Mouse (Mus musculus) brain, embryonic 14.5 days (tissue): ENCODE results near the gene 9130204L05Rik.

ENCODE experiments used
- CTCF ChIP-seq: fragments of 200-500 bp; IDR thresholded peaks from 2 replicates; pipeline ENCODE4 v1.5.1; 2012; ENCODE audit warnings: inconsistent platforms, mild to moderate bottlenecking, moderate library complexity, borderline replicate concordance; ENCODE audit not compliant: insufficient read depth, insufficient read length; ENCODE audit errors: extremely low read depth
- POLR2A ChIP-seq: fragments of 200-500 bp; IDR thresholded peaks from 2 replicates; pipeline ENCODE4 v1.6.1; 2012; ENCODE audit warnings: mild to moderate bottlenecking, inconsistent platforms, borderline replicate concordance; ENCODE audit not compliant: poor library complexity, insufficient read depth, insufficient read length, severe bottlenecking; ENCODE audit errors: extremely low read depth

DNA sequence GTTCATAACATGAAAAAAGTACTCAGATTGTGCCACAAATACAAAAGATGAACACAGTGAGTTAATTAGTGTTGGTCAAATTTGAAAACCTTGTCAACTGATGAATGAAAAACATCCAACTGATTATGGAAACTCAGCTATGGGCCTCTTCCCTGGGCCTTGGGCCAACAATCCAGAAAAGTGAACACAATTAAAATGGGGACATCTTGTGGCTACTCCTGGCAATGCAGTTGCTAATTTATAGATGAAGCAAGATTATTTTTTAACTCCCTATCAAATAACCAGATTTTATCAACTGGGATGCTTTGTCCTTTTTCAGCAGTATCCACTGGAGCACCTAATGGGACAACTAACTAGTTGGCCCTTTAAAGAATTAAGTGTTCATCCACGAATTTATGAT lies 37.9 kb downstream of the 9130204L05Rik start:
- TF ChIP-seq CTCF (no peak), POLR2A (no peak)
